Mouse (Mus musculus): ENCODE measurements at regions not wholly inside any gene's neighbourhood (a gene's known extent, or its start where the extent isn't known, plus 50 kb on each side); places are given as distances from the start of the nearest gene placed in this dataset.

DNA sequence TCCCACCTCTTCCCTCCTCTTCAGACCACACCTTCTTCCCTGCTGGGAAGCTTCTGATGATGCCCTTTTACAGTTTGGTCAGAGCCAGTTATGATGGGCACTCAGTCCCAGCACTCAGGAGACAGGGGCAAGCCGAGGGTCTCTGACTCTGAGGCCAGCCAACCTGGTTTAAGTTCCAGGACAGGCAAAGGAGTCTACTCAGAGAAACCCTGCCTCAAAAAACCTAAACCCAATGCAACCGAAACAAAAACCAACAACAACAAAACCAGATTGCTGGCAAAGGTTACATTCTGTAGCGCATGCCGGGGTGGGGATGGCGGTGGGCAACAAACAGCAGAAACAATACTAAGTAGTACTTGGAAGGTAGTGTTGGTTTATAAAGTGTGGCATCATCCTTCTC is 260.2 kb downstream of the Cog6 start:
- Histone ChIP-seq H3K4me1 (0 out of 2 replicates have a peak, but pooled peaks cover 2% of the 10 kb centered on the region), H3K9me3 (no peaks in the 10 kb centered on the region), H3K27me3 (replicated peaks) (peaks cover 17% of the 10 kb centered on the region), H3K4me3 (replicated peaks) (no peak overlapping the region), H3K36me3 (replicated peaks; ENCODE audit: low read length) (no peaks in the 10 kb centered on the region)
- TF ChIP-seq FLI1 (IDR thresholded peaks at IDR 0.05; ENCODE audit: low read length) = no peak
- no peak for TF ChIP-seq GATA1 (IDR thresholded peaks at IDR 0.05; ENCODE audit: borderline replicate concordance, low read length)

DNA sequence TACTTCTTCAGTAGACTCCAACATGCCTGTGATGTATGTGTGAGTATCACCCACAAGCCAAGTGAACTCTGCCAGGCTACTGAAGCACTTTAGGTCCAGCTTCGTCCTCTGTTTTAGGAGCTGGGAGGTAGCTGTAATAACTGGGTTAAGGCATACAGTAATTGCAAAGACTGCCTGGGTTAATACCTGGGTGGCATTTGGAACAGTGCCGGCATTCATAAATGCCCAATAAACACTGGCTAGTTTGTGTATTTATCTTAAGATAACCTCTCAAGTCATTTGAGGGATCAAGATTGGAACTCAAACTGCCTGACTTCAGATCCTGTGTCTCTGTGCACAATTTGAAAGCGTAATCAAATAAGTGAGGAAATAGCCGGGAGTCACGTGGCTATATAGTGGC is 261.0 kb downstream of the Cog6 start:
- Histone ChIP-seq H3K4me3 (replicated peaks) (no peak overlapping the region), H3K4me1 (0 out of 2 replicates have a peak, but pooled peaks cover 2% of the 10 kb centered on the region), H3K27me3 (replicated peaks) (peaks cover 17% of the 10 kb centered on the region), H3K9me3 (no peaks in the 10 kb centered on the region), H3K36me3 (replicated peaks; ENCODE audit: low read length) (no peaks in the 10 kb centered on the region)
- no peak for TF ChIP-seq GATA1 (IDR thresholded peaks at IDR 0.05; ENCODE audit: borderline replicate concordance, low read length)
- TF ChIP-seq FLI1 (IDR thresholded peaks at IDR 0.05; ENCODE audit: low read length) = no peak

DNA sequence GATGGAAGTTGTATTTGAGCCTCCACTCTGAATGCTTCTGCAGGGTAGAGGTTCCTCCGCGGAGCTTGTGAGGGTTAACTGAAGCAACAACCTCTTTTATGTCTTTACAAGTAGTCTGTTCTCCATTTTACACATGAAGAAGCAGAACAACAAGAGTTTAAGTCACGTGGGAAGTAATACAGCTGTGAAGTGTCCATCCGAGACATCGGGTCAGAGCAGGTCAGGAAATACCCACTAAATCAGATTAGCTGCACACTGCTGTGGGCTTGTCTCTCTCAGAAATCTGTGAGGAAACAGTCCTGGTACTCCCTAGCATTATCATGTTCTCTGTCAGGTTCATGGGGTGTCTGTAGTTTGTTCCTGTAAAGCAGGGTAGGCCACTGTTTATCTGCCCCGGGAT is 262.1 kb downstream of the Cog6 start:
- H3K36me3 ChIP-seq (replicated peaks; ENCODE audit: low read length) = no peaks in the 10 kb centered on the region
- no peak overlapping the region for H3K4me3 ChIP-seq (replicated peaks)
- no peaks in the 10 kb centered on the region for H3K9me3 ChIP-seq
- peaks cover 19% of the 10 kb centered on the region for H3K27me3 ChIP-seq (replicated peaks)
- TF ChIP-seq GATA1 (IDR thresholded peaks at IDR 0.05; ENCODE audit: borderline replicate concordance, low read length) (no peak), FLI1 (IDR thresholded peaks at IDR 0.05; ENCODE audit: low read length) (no peak)
- 0 out of 2 replicates have a peak, but pooled peaks cover 2% of the 10 kb centered on the region for H3K4me1 ChIP-seq

- no peaks in the 10 kb centered on the region for H3K9me3 ChIP-seq
- TF ChIP-seq FLI1 (IDR thresholded peaks at IDR 0.05; ENCODE audit: low read length) (no peak), GATA1 (IDR thresholded peaks at IDR 0.05; ENCODE audit: borderline replicate concordance, low read length) (no peak)
- H3K27me3 ChIP-seq (replicated peaks) = peaks cover 18% of the 10 kb centered on the region
- no peak overlapping the region for H3K4me3 ChIP-seq (replicated peaks)
- H3K36me3 ChIP-seq (replicated peaks; ENCODE audit: low read length) = no peaks in the 10 kb centered on the region
- 0 out of 2 replicates have a peak, but pooled peaks cover 2% of the 10 kb centered on the region for H3K4me1 ChIP-seq
Observed at GRCm38 (mm10) chr3:52754401-52754800, 262.6 kb downstream of the Cog6 start.

DNA sequence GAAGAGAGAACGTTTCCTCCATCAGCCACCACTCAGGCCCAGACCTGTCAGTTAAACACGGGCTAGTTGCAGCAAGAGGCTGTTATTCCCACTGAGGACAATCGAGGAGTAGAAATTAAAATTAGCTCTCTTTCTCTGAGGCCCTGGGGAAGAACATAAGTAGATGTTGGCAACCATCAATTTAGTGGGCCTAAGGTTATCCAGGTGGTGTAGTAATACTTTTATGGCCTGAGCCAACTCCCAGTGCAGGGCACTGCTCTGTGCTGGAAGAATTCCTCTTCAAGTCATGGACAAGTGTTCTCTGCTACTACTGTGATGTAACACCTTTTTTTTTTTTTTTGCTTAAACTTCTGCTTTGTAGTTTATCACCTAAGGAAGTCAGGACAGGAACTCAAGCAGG is 270.1 kb downstream of the Cog6 start:
- TF ChIP-seq GATA1 (IDR thresholded peaks at IDR 0.05; ENCODE audit: borderline replicate concordance, low read length) = no peak
- no peak for TF ChIP-seq FLI1 (IDR thresholded peaks at IDR 0.05; ENCODE audit: low read length)
- Histone ChIP-seq H3K4me1 (no peaks in the 10 kb centered on the region), H3K36me3 (replicated peaks; ENCODE audit: low read length) (no peaks in the 10 kb centered on the region), H3K27me3 (replicated peaks) (peaks cover 5% of the 10 kb centered on the region), H3K4me3 (replicated peaks) (no peak overlapping the region), H3K9me3 (no peaks in the 10 kb centered on the region)

GRCm38 (mm10) chr3:52744334-52744733 is 272.7 kb downstream of the Cog6 start:
- Histone ChIP-seq H3K4me3 (replicated peaks) (no peak overlapping the region), H3K36me3 (replicated peaks; ENCODE audit: low read length) (no peaks in the 10 kb centered on the region), H3K4me1 (no peaks in the 10 kb centered on the region), H3K9me3 (no peaks in the 10 kb centered on the region), H3K27me3 (replicated peaks) (peaks cover 12% of the 10 kb centered on the region)
- TF ChIP-seq FLI1 (IDR thresholded peaks at IDR 0.05; ENCODE audit: low read length) (no peak), GATA1 (IDR thresholded peaks at IDR 0.05; ENCODE audit: borderline replicate concordance, low read length) (no peak)

DNA sequence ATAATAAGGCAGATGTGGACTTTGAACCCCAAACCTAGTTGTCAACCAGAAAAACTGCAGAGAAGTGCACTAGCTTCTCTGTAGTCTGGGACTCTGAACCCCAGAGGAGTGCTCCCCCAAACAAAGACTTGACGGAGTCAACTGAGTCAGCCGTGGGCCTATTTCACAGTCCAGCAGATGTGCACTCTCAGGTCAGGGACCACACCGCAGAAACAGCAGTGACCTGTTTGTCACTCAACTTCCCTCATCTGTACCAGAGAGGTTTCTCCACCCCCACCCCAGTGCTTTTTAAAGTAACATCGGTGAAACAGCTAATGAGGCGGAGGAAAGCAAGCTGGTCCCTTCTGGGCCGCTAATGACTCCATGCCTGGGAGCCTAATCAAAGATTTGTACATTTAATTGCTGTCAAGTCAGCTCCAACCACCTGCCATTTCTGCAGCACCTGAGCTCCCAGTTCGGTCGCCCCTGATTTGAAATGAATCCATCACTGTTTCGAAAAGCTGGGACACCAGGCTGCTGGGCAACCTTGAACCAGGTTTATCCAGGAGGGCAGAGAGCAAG is 276.5 kb downstream of the Cog6 start:
- TF ChIP-seq FLI1 (IDR thresholded peaks at IDR 0.05; ENCODE audit: low read length) (no peak), GATA1 (IDR thresholded peaks at IDR 0.05; ENCODE audit: borderline replicate concordance, low read length) (no peak)
- Histone ChIP-seq H3K4me1 (no peaks in the 10 kb centered on the region), H3K27me3 (replicated peaks) (peaks cover 14% of the 10 kb centered on the region), H3K4me3 (replicated peaks) (no peak overlapping the region), H3K36me3 (replicated peaks; ENCODE audit: low read length) (no peaks in the 10 kb centered on the region), H3K9me3 (no peaks in the 10 kb centered on the region)

- TF ChIP-seq GATA1 (IDR thresholded peaks at IDR 0.05; ENCODE audit: borderline replicate concordance, low read length) (no peak), FLI1 (IDR thresholded peaks at IDR 0.05; ENCODE audit: low read length) (no peak)
- Histone ChIP-seq H3K36me3 (replicated peaks; ENCODE audit: low read length) (no peaks in the 10 kb centered on the region), H3K4me1 (no peaks in the 10 kb centered on the region), H3K27me3 (replicated peaks) (peaks cover 14% of the 10 kb centered on the region), H3K4me3 (replicated peaks) (no peak overlapping the region), H3K9me3 (no peaks in the 10 kb centered on the region)
Observed at GRCm38 (mm10) chr3:52739526-52739925, 277.5 kb downstream of the Cog6 start.

DNA sequence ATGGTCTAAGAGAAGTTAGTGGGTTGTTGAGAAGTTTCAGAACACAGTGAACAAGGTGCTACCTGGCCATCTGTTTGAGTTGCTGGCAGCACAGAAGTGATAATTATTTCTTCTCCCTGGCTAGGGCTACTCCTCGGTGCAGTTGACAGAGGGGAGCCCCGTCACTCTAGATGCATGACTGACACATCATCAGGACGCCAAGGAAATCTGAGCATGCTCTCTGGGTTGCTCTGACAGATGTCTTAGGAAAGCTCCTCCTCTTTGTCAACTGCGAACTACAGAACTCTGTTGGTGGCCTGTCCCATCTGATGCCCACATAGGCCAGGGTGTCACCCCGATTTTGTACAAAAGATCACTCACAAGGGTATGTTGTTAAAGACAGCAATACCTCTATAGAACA is 278.7 kb downstream of the Cog6 start:
- no peaks in the 10 kb centered on the region for H3K9me3 ChIP-seq
- H3K4me1 ChIP-seq = no peaks in the 10 kb centered on the region
- peaks cover 15% of the 10 kb centered on the region for H3K27me3 ChIP-seq (replicated peaks)
- H3K4me3 ChIP-seq (replicated peaks) = no peak overlapping the region
- no peak for TF ChIP-seq FLI1 (IDR thresholded peaks at IDR 0.05; ENCODE audit: low read length)
- TF ChIP-seq GATA1 (IDR thresholded peaks at IDR 0.05; ENCODE audit: borderline replicate concordance, low read length) = no peak
- H3K36me3 ChIP-seq (replicated peaks; ENCODE audit: low read length) = no peaks in the 10 kb centered on the region

GRCm38 (mm10) chr3:52735939-52736338 is 281.1 kb downstream of the Cog6 start:
- H3K4me3 ChIP-seq (replicated peaks) = no peak overlapping the region
- H3K4me1 ChIP-seq = no peaks in the 10 kb centered on the region
- H3K36me3 ChIP-seq (replicated peaks; ENCODE audit: low read length) = no peaks in the 10 kb centered on the region
- H3K9me3 ChIP-seq = no peaks in the 10 kb centered on the region
- TF ChIP-seq FLI1 (IDR thresholded peaks at IDR 0.05; ENCODE audit: low read length) = no peak
- TF ChIP-seq GATA1 (IDR thresholded peaks at IDR 0.05; ENCODE audit: borderline replicate concordance, low read length) = no peak
- peaks cover 14% of the 10 kb centered on the region for H3K27me3 ChIP-seq (replicated peaks)

DNA sequence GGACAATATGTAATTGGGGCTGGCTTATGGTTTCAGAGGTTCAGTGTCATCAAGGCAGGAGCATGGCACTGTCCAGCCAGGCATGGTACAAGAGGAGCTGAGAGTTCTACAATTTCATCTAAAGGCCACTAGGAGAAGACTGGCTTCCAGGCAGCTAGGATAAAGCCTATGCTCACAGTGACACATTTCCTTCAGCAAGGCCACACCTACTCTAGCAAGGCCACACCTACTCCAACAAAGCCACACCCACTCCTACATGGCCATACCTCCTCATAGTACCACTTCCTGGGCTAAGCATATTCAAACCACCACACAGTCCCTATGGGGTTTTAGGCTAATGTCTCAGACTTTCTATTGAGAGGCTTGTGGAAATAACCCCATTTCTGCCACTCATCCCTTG is 285.1 kb downstream of the Cog6 start:
- Histone ChIP-seq H3K36me3 (replicated peaks; ENCODE audit: low read length) (no peaks in the 10 kb centered on the region), H3K9me3 (no peaks in the 10 kb centered on the region), H3K4me3 (replicated peaks) (no peak overlapping the region), H3K4me1 (no peaks in the 10 kb centered on the region), H3K27me3 (replicated peaks) (peaks cover 25% of the 10 kb centered on the region)
- TF ChIP-seq FLI1 (IDR thresholded peaks at IDR 0.05; ENCODE audit: low read length) (no peak), GATA1 (IDR thresholded peaks at IDR 0.05; ENCODE audit: borderline replicate concordance, low read length) (no peak)

All from megakaryocyte, embryonic 14.5 days (primary cell).